Mouse (Mus musculus): Measurements from ENCODE around the gene Map3k9. TPM values are rescaled to one million over a fixed set of nuclear protein-coding genes. Genes with fewer than 3 reads are reported as not detected.

Map3k9 gene
- polyA plus RNA-seq, 1 experiment from 2014 or later = 0.02 TPM

GRCm38 (mm10) chr12:81698011-81698410, 83.0 kb downstream of the Map3k9 start:
- no peak for ATAC-seq (ENCODE audit: low read depth)

GRCm38 (mm10) chr12:81691177-81691730, 89.7 kb downstream of the Map3k9 start:
- ATAC-seq (ENCODE audit: low read depth) = no peak
- H3K4me3 ChIP-seq (replicated peaks) = no peak overlapping the region
- no peaks in the 10 kb centered on the region for H3K36me3 ChIP-seq
- WGBS (ENCODE audit: insufficient replicate concordance) = 19% methylated on average over 8 of the region's 8 CpGs
- H3K9me3 ChIP-seq (replicated peaks) = no peaks in the 10 kb centered on the region
- no peak for DNase-seq
- H3K4me1 ChIP-seq (replicated peaks) = no peaks in the 10 kb centered on the region
- H3K9ac ChIP-seq = no peak overlapping the region
- H3K27me3 ChIP-seq = no peaks in the 10 kb centered on the region
- H3K4me2 ChIP-seq = no peak overlapping the region
- H3K27ac ChIP-seq = no peak overlapping the region

More at GRCm38 (mm10) chr12:81698011-81698410, 83.0 kb downstream of the Map3k9 start:
- WGBS (ENCODE audit: insufficient replicate concordance) = 43% methylated on average over 4 of the region's 4 CpGs
- no peak for DNase-seq
- no peak overlapping the region for H3K4me3 ChIP-seq (replicated peaks)
- no peaks in the 10 kb centered on the region for H3K4me1 ChIP-seq (replicated peaks)
- no peaks in the 10 kb centered on the region for H3K36me3 ChIP-seq
- no peak overlapping the region for H3K27ac ChIP-seq
- H3K9me3 ChIP-seq (replicated peaks) = no peaks in the 10 kb centered on the region
- H3K27me3 ChIP-seq = no peaks in the 10 kb centered on the region
- H3K4me2 ChIP-seq = no peak overlapping the region
- no peak overlapping the region for H3K9ac ChIP-seq

GRCm38 (mm10) chr12:81690751-81691150, 90.2 kb downstream of the Map3k9 start:
- Histone ChIP-seq H3K36me3 (no peaks in the 10 kb centered on the region), H3K4me1 (replicated peaks) (no peaks in the 10 kb centered on the region), H3K27ac (no peak overlapping the region), H3K9me3 (replicated peaks) (no peaks in the 10 kb centered on the region), H3K4me3 (replicated peaks) (no peak overlapping the region), H3K27me3 (no peaks in the 10 kb centered on the region), H3K9ac (no peak overlapping the region), H3K4me2 (no peak overlapping the region)
- no peak for DNase-seq
- no peak for ATAC-seq (ENCODE audit: low read depth)
- WGBS (ENCODE audit: insufficient replicate concordance) = 63% methylated on average over 7 of the region's 7 CpGs

DNA sequence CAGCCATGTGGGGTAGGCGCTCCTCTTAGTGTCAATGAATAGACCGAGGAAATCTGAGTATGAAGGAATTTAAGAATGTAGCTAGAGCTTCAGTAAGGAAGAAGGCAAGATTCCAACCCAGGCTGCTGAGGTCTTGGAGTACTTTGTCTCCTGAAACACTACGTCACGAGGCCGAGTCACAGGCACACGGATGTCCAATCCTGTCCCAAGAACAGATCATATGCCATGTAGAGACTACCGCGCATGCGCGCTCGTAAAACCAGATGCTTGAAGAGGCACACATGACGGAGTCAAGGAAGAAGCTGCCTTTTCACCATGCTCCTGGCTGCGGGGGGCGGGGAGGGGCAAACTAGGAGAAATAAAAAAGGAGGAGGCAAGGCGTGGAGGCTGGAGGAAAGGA, 90.9 kb downstream of the Map3k9 start:
- DNase-seq (no peak), ATAC-seq (ENCODE audit: low read depth) (no peak)
- Histone ChIP-seq H3K4me2 (no peak overlapping the region), H3K9ac (no peak overlapping the region), H3K27me3 (no peaks in the 10 kb centered on the region), H3K4me3 (replicated peaks) (no peak overlapping the region), H3K27ac (no peak overlapping the region), H3K4me1 (replicated peaks) (no peaks in the 10 kb centered on the region), H3K36me3 (no peaks in the 10 kb centered on the region), H3K9me3 (replicated peaks) (no peaks in the 10 kb centered on the region)
- WGBS (ENCODE audit: insufficient replicate concordance) = 79% methylated on average over 15 of the region's 15 CpGs

DNA sequence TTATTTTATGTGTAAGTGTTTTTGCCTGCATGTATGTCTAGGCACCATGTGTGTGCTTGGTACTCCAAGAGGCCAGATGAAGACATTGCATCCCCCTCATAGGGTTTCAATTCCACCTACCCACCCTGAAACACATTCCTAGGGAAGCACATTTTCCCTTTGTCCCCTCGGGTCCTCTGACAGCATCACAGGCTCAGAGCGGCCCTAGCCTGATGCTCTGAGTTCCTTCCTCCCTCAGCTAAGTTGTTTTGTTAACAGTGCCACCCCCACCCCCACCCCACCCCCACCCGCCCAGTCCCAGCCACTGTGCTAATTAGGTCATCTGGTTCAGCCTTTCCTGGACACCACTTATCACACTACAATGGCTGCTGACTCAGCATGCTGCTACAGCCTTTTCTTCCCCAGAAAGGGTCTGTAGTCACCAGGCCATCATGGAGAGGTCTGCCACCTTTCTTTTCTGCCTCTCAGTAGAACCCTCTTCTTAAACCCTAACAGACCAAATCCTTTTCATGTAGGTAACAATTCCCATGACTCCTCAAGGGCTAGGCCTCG, 91.4 kb downstream of the Map3k9 start:
- H3K27ac ChIP-seq = no peak overlapping the region
- DNase-seq = no peak
- 28% methylated on average over 4 of the region's 4 CpGs for WGBS (ENCODE audit: insufficient replicate concordance)
- no peaks in the 10 kb centered on the region for H3K9me3 ChIP-seq (replicated peaks)
- no peaks in the 10 kb centered on the region for H3K4me1 ChIP-seq (replicated peaks)
- no peak overlapping the region for H3K4me2 ChIP-seq
- H3K4me3 ChIP-seq (replicated peaks) = no peak overlapping the region
- H3K36me3 ChIP-seq = no peaks in the 10 kb centered on the region
- no peak overlapping the region for H3K9ac ChIP-seq
- no peaks in the 10 kb centered on the region for H3K27me3 ChIP-seq
- ATAC-seq (ENCODE audit: low read depth) = no peak

DNA sequence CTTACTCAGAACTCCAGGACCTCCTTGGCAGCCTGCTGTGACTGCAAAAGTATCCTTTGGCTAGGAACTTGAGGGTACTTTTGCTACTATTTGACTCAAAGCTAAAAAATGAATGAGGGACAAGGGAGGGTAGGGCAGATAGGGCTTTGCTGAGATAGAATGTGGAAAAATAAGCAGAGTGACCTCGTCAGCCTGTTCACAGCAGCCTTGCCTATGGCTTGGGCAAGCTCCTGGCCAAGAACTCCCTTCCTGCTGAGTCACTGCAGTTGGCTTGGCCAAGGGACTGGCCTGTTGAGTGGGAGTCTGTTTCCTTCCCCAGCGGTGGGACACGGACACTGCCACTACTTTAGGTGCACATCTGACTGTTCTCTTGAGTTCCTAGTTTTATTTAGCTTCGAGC, 92.4 kb downstream of the Map3k9 start:
- H3K27ac ChIP-seq = no peak overlapping the region
- WGBS (ENCODE audit: insufficient replicate concordance) = 46% methylated on average over 4 of the region's 4 CpGs
- no peaks in the 10 kb centered on the region for H3K9me3 ChIP-seq (replicated peaks)
- no peak overlapping the region for H3K4me3 ChIP-seq (replicated peaks)
- H3K4me1 ChIP-seq (replicated peaks) = no peaks in the 10 kb centered on the region
- no peak overlapping the region for H3K4me2 ChIP-seq
- no peaks in the 10 kb centered on the region for H3K27me3 ChIP-seq
- ATAC-seq (ENCODE audit: low read depth) (no peak), DNase-seq (no peak)
- no peak overlapping the region for H3K9ac ChIP-seq
- H3K36me3 ChIP-seq = no peaks in the 10 kb centered on the region

GRCm38 (mm10) chr12:81687873-81688272, 93.1 kb downstream of the Map3k9 start:
- Histone ChIP-seq H3K4me2 (no peak overlapping the region), H3K27me3 (no peaks in the 10 kb centered on the region), H3K4me3 (replicated peaks) (no peak overlapping the region), H3K4me1 (replicated peaks) (no peaks in the 10 kb centered on the region), H3K9me3 (replicated peaks) (no peaks in the 10 kb centered on the region), H3K9ac (no peak overlapping the region), H3K36me3 (no peaks in the 10 kb centered on the region), H3K27ac (no peak overlapping the region)
- DNase-seq (no peak), ATAC-seq (ENCODE audit: low read depth) (no peak)
- WGBS (ENCODE audit: insufficient replicate concordance) = 63% methylated on average over 5 of the region's 5 CpGs

- Histone ChIP-seq H3K4me3 (replicated peaks) (no peak overlapping the region), H3K9ac (no peak overlapping the region), H3K4me1 (replicated peaks) (no peaks in the 10 kb centered on the region), H3K4me2 (no peak overlapping the region), H3K9me3 (replicated peaks) (no peaks in the 10 kb centered on the region), H3K27ac (no peak overlapping the region), H3K27me3 (no peaks in the 10 kb centered on the region), H3K36me3 (no peaks in the 10 kb centered on the region)
- no peak for DNase-seq
- no peak for ATAC-seq (ENCODE audit: low read depth)
- 61% methylated on average over 12 of the region's 12 CpGs for WGBS (ENCODE audit: insufficient replicate concordance)
Observed at GRCm38 (mm10) chr12:81686406-81687117, 94.4 kb downstream of the Map3k9 start.

GRCm38 (mm10) chr12:81685981-81686380, 95.0 kb downstream of the Map3k9 start:
- ATAC-seq (ENCODE audit: low read depth) = no peak
- H3K4me1 ChIP-seq (replicated peaks) = no peaks in the 10 kb centered on the region
- H3K27me3 ChIP-seq = no peaks in the 10 kb centered on the region
- no peak for DNase-seq
- H3K9ac ChIP-seq = no peak overlapping the region
- H3K9me3 ChIP-seq (replicated peaks) = no peaks in the 10 kb centered on the region
- 58% methylated on average over 3 of the region's 3 CpGs for WGBS (ENCODE audit: insufficient replicate concordance)
- no peak overlapping the region for H3K4me2 ChIP-seq
- no peak overlapping the region for H3K27ac ChIP-seq
- H3K4me3 ChIP-seq (replicated peaks) = no peak overlapping the region
- H3K36me3 ChIP-seq = no peaks in the 10 kb centered on the region

DNA sequence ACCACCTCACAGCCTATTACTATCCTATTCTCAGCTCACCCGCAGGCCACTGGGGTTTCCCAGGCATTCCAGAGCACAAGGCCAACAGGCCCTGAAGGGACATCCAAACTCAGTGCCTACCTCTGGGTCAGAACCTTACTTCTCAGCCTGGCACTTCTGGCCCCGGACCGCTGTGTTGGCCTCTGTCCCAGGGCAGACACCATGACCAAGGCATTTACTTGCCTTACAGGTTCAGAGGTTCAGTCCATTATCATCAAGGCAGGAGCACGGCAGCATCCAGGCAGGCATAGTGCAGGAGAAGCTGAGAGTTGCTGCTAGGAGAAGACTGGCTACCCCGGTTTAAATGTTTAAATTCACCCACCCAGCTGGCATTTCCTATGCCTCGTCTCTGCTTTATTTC, 96.9 kb downstream of the Map3k9 start:
- Histone ChIP-seq H3K4me2 (no peak overlapping the region), H3K27me3 (no peaks in the 10 kb centered on the region), H3K36me3 (no peaks in the 10 kb centered on the region), H3K4me1 (replicated peaks) (no peaks in the 10 kb centered on the region), H3K9ac (no peak overlapping the region), H3K4me3 (replicated peaks) (no peak overlapping the region), H3K27ac (no peak overlapping the region), H3K9me3 (replicated peaks) (no peaks in the 10 kb centered on the region)
- DNase-seq (no peak), ATAC-seq (ENCODE audit: low read depth) (no peak)
- WGBS (ENCODE audit: insufficient replicate concordance) = 73% methylated on average over 6 of the region's 6 CpGs

DNA sequence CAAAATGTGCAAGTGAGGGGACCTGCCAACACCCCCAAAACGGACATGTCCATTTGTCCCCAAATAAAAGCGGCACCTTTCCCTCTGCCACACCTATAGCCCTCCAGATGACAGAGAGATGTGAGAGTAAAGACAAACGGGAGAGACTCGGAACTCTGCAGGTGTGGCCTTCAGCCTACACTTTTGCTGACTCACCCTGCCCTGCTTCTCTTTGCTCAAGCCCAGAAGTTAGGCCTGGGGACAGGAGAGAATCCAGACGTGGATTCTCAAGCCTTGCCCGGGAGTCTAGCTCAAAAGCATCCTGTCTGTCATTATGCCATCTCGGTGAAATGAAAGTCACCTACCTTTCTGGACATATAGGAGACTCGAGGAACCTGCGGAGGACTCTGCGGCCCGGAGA, 97.6 kb downstream of the Map3k9 start:
- Histone ChIP-seq H3K9me3 (replicated peaks) (no peaks in the 10 kb centered on the region), H3K9ac (no peak overlapping the region), H3K4me2 (no peak overlapping the region), H3K27me3 (no peaks in the 10 kb centered on the region), H3K36me3 (no peaks in the 10 kb centered on the region), H3K27ac (no peak overlapping the region), H3K4me3 (replicated peaks) (no peak overlapping the region), H3K4me1 (replicated peaks) (no peaks in the 10 kb centered on the region)
- 57% methylated on average over 11 of the region's 11 CpGs for WGBS (ENCODE audit: insufficient replicate concordance)
- ATAC-seq (ENCODE audit: low read depth) (no peak), DNase-seq (no peak)
